In the genomic region with DNA sequence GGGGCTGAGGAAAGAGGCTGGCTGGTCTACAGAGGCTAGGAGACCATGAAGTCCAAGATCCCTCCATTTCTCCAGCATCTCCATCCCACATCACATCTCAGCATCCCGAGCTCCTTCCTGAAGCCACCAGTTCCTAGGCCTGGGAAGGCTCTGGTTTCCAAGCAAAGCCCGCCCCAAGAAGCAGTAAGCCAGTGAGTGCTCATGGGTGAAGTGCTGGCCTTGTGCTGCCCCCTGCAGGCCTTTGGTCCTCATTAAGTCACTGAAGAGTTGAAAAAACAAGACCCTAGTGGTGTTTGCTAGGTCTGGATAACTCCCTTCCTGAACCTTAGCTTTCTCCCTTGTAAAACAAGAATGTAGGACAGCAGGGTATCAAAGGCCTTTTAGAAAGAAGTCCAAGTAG, we compare ENCODE assay signal across 8 mouse cellular contexts. TPM values are rescaled to one million over a fixed set of nuclear protein-coding genes. Genes with fewer than 3 reads are reported as not detected.
DNase-seq lines count a peak whose midpoint lies in the region; ATAC-seq lines count a peak whose summit lies in the region.

No protein-coding gene starts in this region.

- no peak overlapping the region for H3K4me2 ChIP-seq in hindbrain, embryonic 14.5 days (replicated peaks)
- no peak overlapping the region for H3K4me2 ChIP-seq in hindbrain, embryonic 12.5 days (replicated peaks)
- H3K4me2 ChIP-seq in forebrain, embryonic 11.5 days (ENCODE audit: low read depth, low read length, severe bottlenecking), result no peak overlapping the region
- H3K4me2 ChIP-seq in neural tube, embryonic 14.5 days (ENCODE audit: low read depth, low read length), result no peak overlapping the region

- no peak overlapping the region for H3K9ac ChIP-seq in hindbrain, embryonic 14.5 days
- no peak overlapping the region for H3K9ac ChIP-seq in hindbrain, embryonic 12.5 days
- no peak overlapping the region for H3K9ac ChIP-seq in forebrain, embryonic 11.5 days (ENCODE audit: low read length)
- H3K9ac ChIP-seq in neural tube, embryonic 14.5 days (replicated peaks; ENCODE audit: low read depth, low read length), result no peak overlapping the region

- H3K4me3 ChIP-seq in hindbrain, embryonic 14.5 days (replicated peaks; ENCODE audit: low read length), result no peak overlapping the region
- H3K4me3 ChIP-seq in hindbrain, embryonic 12.5 days, result no peak overlapping the region
- no peak overlapping the region for H3K4me3 ChIP-seq in forebrain, embryonic 11.5 days (ENCODE audit: low read depth, low read length)
- no peak overlapping the region for H3K4me3 ChIP-seq in neural tube, embryonic 14.5 days (ENCODE audit: low read depth, low read length)

- peak; percentile 74 for DNase-seq in hindbrain, embryonic 14.5 days (ENCODE audit: low spot score)
- DNase-seq in adrenal gland, postnatal 36 days, result peak; percentile 52 to 72
- DNase-seq in forebrain, embryonic 11.5 days (ENCODE audit: low spot score), result peak; percentile 90
- peak; percentile 54 for DNase-seq in kidney, adult 11 months
- DNase-seq in left cerebral cortex, postnatal 36 days (ENCODE audit: low spot score in 2 of 2), result peak; percentile 49
- peak; percentile 58 for DNase-seq in thymus, postnatal 0 days (ENCODE audit: low spot score)

- WGBS in hindbrain, embryonic 14.5 days, result 40% methylated on average over 2 of the region's 2 CpGs
- whole genome bisulfite sequencing in hindbrain, embryonic 12.5 days, result 16% methylated on average over 2 of the region's 2 CpGs
- WGBS in forebrain, embryonic 11.5 days, result 21% methylated on average over 2 of the region's 2 CpGs
- 24% methylated on average over 2 of the region's 2 CpGs for WGBS in neural tube, embryonic 14.5 days

- H3K9me3 ChIP-seq in hindbrain, embryonic 14.5 days (ENCODE audit: control insufficient read depth, low read length), result no peaks in the 10 kb centered on the region
- no peaks in the 10 kb centered on the region for H3K9me3 ChIP-seq in hindbrain, embryonic 12.5 days (replicated peaks)
- H3K9me3 ChIP-seq in forebrain, embryonic 11.5 days (ENCODE audit: control insufficient read depth, low read length), result no peaks in the 10 kb centered on the region
- no peaks in the 10 kb centered on the region for H3K9me3 ChIP-seq in neural tube, embryonic 14.5 days (ENCODE audit: control insufficient read depth, low read length)

- ATAC-seq in hindbrain, embryonic 14.5 days (ENCODE audit: low FRiP score), result no peak
- no peak for ATAC-seq in hindbrain, embryonic 12.5 days (ENCODE audit: low FRiP score)
- ATAC-seq in forebrain, embryonic 11.5 days (replicated peaks; ENCODE audit: low FRiP score), result no peak; the same call in 1 of the 2 replicates
- peak; percentile 36; the same call in 1 of the 2 replicates for ATAC-seq in neural tube, embryonic 14.5 days (ENCODE audit: low read depth)

- intact Hi-C loops in left cerebral cortex, postnatal 36 days (cut with DNase I), result no loop called here

- H3K36me3 ChIP-seq in hindbrain, embryonic 14.5 days (replicated peaks; ENCODE audit: control insufficient read depth, insufficient read depth), result no peaks in the 10 kb centered on the region
- H3K36me3 ChIP-seq in hindbrain, embryonic 12.5 days, result no peaks in the 10 kb centered on the region
- no peaks in the 10 kb centered on the region for H3K36me3 ChIP-seq in forebrain, embryonic 11.5 days (ENCODE audit: control insufficient read depth, insufficient read depth, low read length)
- no peaks in the 10 kb centered on the region for H3K36me3 ChIP-seq in neural tube, embryonic 14.5 days (ENCODE audit: control insufficient read depth, insufficient read depth, low read length)

- H3K4me1 ChIP-seq in hindbrain, embryonic 14.5 days (replicated peaks; ENCODE audit: control insufficient read depth, insufficient read depth, low read length), result peaks cover 27% of the 10 kb centered on the region
- H3K4me1 ChIP-seq in hindbrain, embryonic 12.5 days, result peaks cover 41% of the 10 kb centered on the region
- peaks cover 24% of the 10 kb centered on the region for H3K4me1 ChIP-seq in forebrain, embryonic 11.5 days (replicated peaks; ENCODE audit: control insufficient read depth, insufficient read depth, low read length)
- peaks cover 30% of the 10 kb centered on the region for H3K4me1 ChIP-seq in neural tube, embryonic 14.5 days (ENCODE audit: control insufficient read depth, insufficient read depth, low read length)

- H3K27ac ChIP-seq in hindbrain, embryonic 14.5 days, result no peak overlapping the region
- H3K27ac ChIP-seq in hindbrain, embryonic 12.5 days, result no peak overlapping the region
- no peak overlapping the region for H3K27ac ChIP-seq in forebrain, embryonic 11.5 days (ENCODE audit: low read depth, low read length)
- H3K27ac ChIP-seq in neural tube, embryonic 14.5 days (ENCODE audit: low read depth, low read length), result no peak overlapping the region

- no peaks in the 10 kb centered on the region for H3K27me3 ChIP-seq in hindbrain, embryonic 14.5 days (ENCODE audit: control insufficient read depth, insufficient read depth, low read length)
- peaks cover 3% of the 10 kb centered on the region; the same call in 1 of the 2 replicates for H3K27me3 ChIP-seq in hindbrain, embryonic 12.5 days
- H3K27me3 ChIP-seq in forebrain, embryonic 11.5 days (ENCODE audit: control insufficient read depth, insufficient read depth, low read length), result no peaks in the 10 kb centered on the region; the same call in 1 of the 2 replicates
- H3K27me3 ChIP-seq in neural tube, embryonic 14.5 days (ENCODE audit: control insufficient read depth, insufficient read depth, low read length), result no peaks in the 10 kb centered on the region

RNA-seq across cellular contexts. Expression of a gene that starts 35.5 kb away (rescaled TPM):
- polyA plus RNA-seq in hindbrain, embryonic 14.5 days (2014; fragmentation: Nextera tagmentation; extraction: Ambion mirVana), result 1,005 and 1,169 TPM in 2 replicates
- 692 and 796 TPM in 2 replicates for polyA plus RNA-seq in hindbrain, embryonic 12.5 days (2016; fragmentation: Nextera tagmentation; extraction: Ambion mirVana)
- total RNA-seq in adrenal gland, postnatal 36 days (2021), result 1,000 to 10,000 TPM; 2,143 to 2,265 TPM
- polyA plus RNA-seq in forebrain, embryonic 11.5 days (2014; fragmentation: Nextera tagmentation; extraction: Ambion mirVana), result 1,000 and 1,067 TPM in 2 replicates
- total RNA-seq in left cerebral cortex, postnatal 36 days (2021), result 1,000 to 10,000 TPM; 1,300 to 1,479 TPM
- polyA plus RNA-seq in neural tube, embryonic 14.5 days (2014; fragmentation: Nextera tagmentation; extraction: Ambion mirVana), result 964 and 1,031 TPM in 2 replicates
- 2,029 and 2,097 TPM in 2 replicates for polyA plus RNA-seq in thymus, postnatal 0 days (2015; fragmentation: Nextera tagmentation; extraction: Ambion mirVana)
